Mouse (Mus musculus) monocyte, adult 2 months (primary cell): ENCODE measurements around the gene Aprt.

ENCODE experiments used
- DNase-seq, 2 experiments: peaks; one replicate each; pipeline ENCODE4 v3.0.0; 2022; ENCODE audit warnings: low spot score in 2 of 2, low read depth in 1 of 2

The Aprt gene

DNA sequence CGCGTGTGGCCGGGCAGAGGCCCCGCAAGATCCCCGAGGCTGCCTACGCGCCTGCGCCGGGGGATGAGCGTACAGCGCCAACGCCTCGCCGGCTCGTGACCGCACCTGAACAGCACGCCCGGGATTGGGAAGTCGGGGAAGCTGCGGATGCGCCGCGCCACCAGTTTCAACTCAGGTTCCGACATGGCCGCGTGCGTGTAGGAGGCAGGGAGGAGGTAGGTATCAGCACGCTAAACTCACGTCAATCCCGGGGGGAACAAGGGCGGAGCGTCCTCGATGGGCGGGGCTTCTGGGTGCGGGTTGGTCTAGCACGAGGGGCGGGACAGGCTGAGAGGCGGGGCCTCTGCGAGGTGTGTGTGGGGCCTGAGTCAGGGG is at the start of gene Aprt:
Gene Aprt (minus strand): TSS at position 262 of the 375 bp plus-strand sequence.
- DNase-seq, result peak; percentile 70 to 87

DNA sequence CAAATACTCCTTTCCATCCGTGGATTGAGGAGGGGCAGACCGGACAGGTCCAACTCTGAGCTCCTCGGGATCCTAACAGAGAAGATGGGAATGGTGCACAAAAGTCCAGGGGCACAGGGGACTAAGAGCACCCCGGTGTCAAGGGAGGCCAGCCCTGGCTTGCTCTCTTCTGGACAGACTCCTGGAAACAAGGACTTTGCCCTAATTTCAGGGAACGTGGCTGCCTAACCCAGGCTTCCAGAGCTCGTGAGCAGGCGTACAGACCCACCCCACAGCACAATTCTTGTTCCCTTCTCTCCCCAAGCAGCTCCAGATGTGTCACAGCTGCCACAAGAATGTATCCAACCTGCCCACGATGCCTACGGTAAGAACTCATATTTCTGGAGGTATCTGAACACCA is 49.1 kb upstream of the Aprt start:
- DNase-seq, result no peak

DNA sequence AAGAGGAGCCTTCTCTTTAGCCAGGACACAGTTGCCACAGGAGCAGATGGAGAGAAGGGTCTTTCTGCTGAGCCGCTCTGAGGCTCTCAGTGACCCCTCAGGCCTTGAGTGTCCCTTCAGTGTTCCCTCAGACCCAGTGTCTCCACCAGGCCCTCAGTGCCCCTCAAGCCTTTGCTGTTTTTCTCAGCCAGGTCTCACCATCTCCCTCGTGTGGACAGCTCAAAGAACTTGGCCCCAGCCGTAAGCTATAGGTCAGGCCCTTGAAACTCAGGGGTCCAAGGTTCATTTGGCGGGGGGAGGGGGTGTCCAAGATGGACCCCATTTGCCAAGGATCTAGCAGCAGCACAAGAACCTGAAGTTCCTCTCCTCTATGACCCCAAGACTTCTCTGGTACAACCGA is 47.9 kb upstream of the Aprt start:
- DNase-seq, result no peak

GRCm38 (mm10) chr8:122623844-122624642 is 47.3 kb upstream of the Aprt start:
- DNase-seq, result no peak

GRCm38 (mm10) chr8:122622727-122623126 is 46.0 kb upstream of the Aprt start, which contains the start of gene Pabpn1l:
Gene Pabpn1l, minus strand, starts transcription at chr8:122622739.
- no peak for DNase-seq

- DNase-seq, result no peak
Measured at GRCm38 (mm10) chr8:122620446-122620845, 43.7 kb upstream of the Aprt start.

GRCm38 (mm10) chr8:122618660-122619378 is 42.1 kb upstream of the Aprt start:
- DNase-seq, result no peak

GRCm38 (mm10) chr8:122617947-122618546 is 41.3 kb upstream of the Aprt start:
- peak; percentile 27 to 70 for DNase-seq

- no peak for DNase-seq
Measured at GRCm38 (mm10) chr8:122616181-122616905, 39.6 kb upstream of the Aprt start.

GRCm38 (mm10) chr8:122611295-122612133 is 34.8 kb upstream of the Aprt start, which contains the start of the genes Galns and Trappc2l:
Gene Galns, minus strand, starts transcription at chr8:122611463.
Gene Trappc2l, plus strand, starts transcription at chr8:122611640.
- peak; percentile 89 to 93 for DNase-seq

GRCm38 (mm10) chr8:122610612-122611277 is 34.0 kb upstream of the Aprt start:
- no peak for DNase-seq

DNA sequence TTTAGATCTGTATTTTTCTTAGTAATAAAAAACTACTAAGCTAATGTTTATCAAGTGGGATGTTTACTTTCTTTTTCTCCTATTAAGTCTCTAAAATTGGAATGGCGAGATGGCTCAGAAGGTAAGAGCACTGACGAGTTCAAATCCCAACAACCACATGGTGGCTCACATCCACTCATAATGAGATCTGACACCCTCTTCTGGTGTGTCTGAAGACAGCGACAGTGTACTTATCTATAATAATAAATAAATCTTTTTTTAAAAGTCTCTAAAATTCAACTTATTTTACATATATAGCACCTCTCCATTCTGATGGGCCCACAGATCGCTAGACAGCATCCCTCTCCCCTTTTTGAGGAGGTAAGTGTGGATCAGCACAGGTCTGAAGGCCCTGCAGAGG is 33.5 kb upstream of the Aprt start:
- DNase-seq, result no peak

- no peak for DNase-seq
Measured at GRCm38 (mm10) chr8:122606810-122607209, 30.1 kb upstream of the Aprt start.

GRCm38 (mm10) chr8:122605367-122605766 is 28.7 kb upstream of the Aprt start:
- no peak for DNase-seq

- DNase-seq, result no peak
Measured at GRCm38 (mm10) chr8:122604640-122605039, 27.9 kb upstream of the Aprt start.

GRCm38 (mm10) chr8:122600666-122601065 is 24.0 kb upstream of the Aprt start:
- DNase-seq, result no peak

DNA sequence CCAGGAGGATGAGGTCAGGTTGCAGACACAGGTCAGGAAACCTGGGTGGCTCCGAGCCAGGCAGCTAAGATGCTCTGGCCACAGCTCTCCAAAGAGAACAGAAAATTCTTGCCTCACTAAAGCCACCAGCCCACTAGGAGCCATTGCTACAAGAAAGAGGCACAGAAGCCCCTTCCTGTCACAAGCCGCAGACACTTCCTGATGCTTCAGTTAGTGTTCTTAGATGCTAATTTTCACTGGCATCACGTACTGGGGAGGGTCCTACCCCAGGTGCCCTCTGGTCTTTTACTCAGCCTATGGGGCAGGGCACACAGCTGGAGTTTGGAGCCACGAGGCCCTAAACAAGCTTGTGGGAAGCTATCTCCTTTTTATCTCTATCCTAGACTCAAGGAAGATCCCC is 19.3 kb upstream of the Aprt start:
- DNase-seq, result no peak

DNA sequence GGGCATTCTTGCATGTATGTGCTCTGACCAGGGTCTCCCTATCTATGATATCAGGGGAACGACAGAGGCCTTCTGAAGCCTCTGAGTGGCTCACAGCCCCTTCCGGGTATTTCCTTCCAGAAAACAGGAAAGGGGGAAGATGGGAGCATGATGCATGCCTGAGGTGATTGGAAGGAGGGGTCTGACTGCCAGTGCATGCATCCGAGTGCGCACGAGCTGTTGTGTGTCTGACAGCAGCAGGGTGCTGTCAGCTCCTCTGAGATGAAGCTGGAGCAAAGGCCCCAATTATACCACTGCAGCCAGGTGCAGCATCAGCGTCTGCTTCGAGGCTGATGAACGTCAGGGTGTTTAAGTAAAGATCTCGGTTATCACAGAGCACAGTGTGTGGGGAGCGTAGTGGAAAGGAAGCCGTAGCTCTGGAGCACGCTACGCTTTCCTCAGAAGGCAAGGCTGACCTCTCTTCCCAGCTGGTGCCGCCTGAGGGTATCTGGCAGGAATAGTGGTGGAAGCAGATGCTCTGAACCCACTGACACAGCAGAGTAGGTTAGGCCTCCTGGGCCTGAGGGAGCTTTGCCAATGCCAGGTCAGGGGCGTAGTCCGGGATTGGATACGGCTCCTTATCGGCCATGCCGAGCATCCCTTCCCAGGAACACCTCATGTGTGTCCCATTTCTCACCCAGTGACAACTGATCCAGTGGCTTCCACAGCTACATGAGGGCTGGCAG is 17.2 kb upstream of the Aprt start:
- no peak for DNase-seq

DNA sequence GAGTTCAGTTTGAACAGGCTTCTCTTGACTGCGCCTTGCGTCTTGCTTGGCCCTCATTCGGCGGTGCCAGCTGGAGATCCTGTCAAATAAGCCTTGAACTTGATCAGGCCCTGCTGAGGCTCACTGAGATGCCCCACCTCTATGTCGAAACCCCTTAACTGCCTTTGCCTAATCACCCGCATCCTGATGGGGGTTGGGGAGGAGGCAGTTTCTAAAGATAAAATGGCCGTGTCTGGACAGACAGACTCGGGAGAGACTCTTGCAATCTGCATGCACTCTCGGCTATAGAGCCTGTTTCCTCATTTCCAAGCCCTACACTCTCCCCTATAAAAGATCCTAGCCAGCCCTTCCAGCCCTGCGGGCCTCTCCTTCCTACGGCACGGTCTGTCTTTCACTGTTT is 16.5 kb upstream of the Aprt start:
- DNase-seq, result peak in 1 of 2 experiments; percentile 51
